ENCODE assay signal across 8 mouse cellular contexts in genomic region chr1:60860955-60861354, GRCm38 (mm10). TPM values are rescaled to one million over a fixed set of nuclear protein-coding genes. Genes with fewer than 3 reads are reported as not detected.
DNase-seq lines count a peak whose midpoint lies in the region; ATAC-seq and TF ChIP-seq lines count a peak whose summit lies in the region.

No protein-coding gene starts in this region.

- TF ChIP-seq EP300 in lung, postnatal 0 days (IDR thresholded peaks at IDR 0.05) = no peak; the same call in 1 of the 2 replicates

- H3K9ac ChIP-seq in lung, postnatal 0 days (replicated peaks; ENCODE audit: low read depth) = no peak overlapping the region
- peak overlapping the region; percentile 56 for H3K9ac ChIP-seq in hindbrain, embryonic 14.5 days

- 0 out of 2 replicates have a peak, but pooled peaks have one; percentile 16 for ATAC-seq in lung, postnatal 0 days
- ATAC-seq in hindbrain, embryonic 14.5 days (ENCODE audit: low FRiP score) = peak; percentile 75

- TF ChIP-seq CTCF in gastrocnemius, adult 2 months (IDR thresholded peaks at IDR 0.05) = no peak
- no peak for TF ChIP-seq CTCF in lung, postnatal 0 days (IDR thresholded peaks at IDR 0.05)
- no peak for TF ChIP-seq CTCF in thymus, adult 2 months (IDR thresholded peaks at IDR 0.05; ENCODE audit: borderline replicate concordance, control insufficient read depth, extremely low read depth, insufficient read depth, low read length, poor library complexity)

- WGBS in lung, postnatal 0 days = 35% methylated on average over 5 of the region's 5 CpGs
- 15% methylated on average over 5 of the region's 5 CpGs for WGBS in hindbrain, embryonic 14.5 days
- 46% methylated on average over 5 of the region's 5 CpGs for WGBS in thymus, adult 2 months

- no peaks in the 10 kb centered on the region for H3K9me3 ChIP-seq in lung, postnatal 0 days (ENCODE audit: low read length)
- no peaks in the 10 kb centered on the region for H3K9me3 ChIP-seq in hindbrain, embryonic 14.5 days (ENCODE audit: control insufficient read depth, low read length)

- H3K4me3 ChIP-seq in gastrocnemius, adult 2 months = peak overlapping the region; percentile 46
- H3K4me3 ChIP-seq in lung, postnatal 0 days (ENCODE audit: low read depth, low read length) = no peak overlapping the region
- peak overlapping the region; percentile 23 for H3K4me3 ChIP-seq in hindbrain, embryonic 14.5 days (replicated peaks; ENCODE audit: low read length)
- H3K4me3 ChIP-seq in thymus, adult 2 months (ENCODE audit: control insufficient read depth, insufficient read depth, low read length) = no peak overlapping the region

- no peak overlapping the region for H3K4me2 ChIP-seq in lung, postnatal 0 days (replicated peaks; ENCODE audit: low read depth, low read length)
- peak overlapping the region; percentile 53 for H3K4me2 ChIP-seq in hindbrain, embryonic 14.5 days (replicated peaks)

- H3K27me3 ChIP-seq in lung, postnatal 0 days (replicated peaks; ENCODE audit: insufficient read depth, low read length) = no peaks in the 10 kb centered on the region
- H3K27me3 ChIP-seq in hindbrain, embryonic 14.5 days (ENCODE audit: control insufficient read depth, insufficient read depth, low read length) = no peaks in the 10 kb centered on the region
- H3K27me3 ChIP-seq in thymus, adult 2 months (ENCODE audit: control insufficient read depth, insufficient read depth, low read length) = no peaks in the 10 kb centered on the region

- no peaks in the 10 kb centered on the region for H3K4me1 ChIP-seq in lung, postnatal 0 days (ENCODE audit: insufficient read depth, low read depth, low read length)
- peaks cover 13% of the 10 kb centered on the region for H3K4me1 ChIP-seq in hindbrain, embryonic 14.5 days (replicated peaks; ENCODE audit: control insufficient read depth, insufficient read depth, low read length)
- peaks cover 7% of the 10 kb centered on the region for H3K4me1 ChIP-seq in thymus, adult 2 months (replicated peaks; ENCODE audit: control insufficient read depth, insufficient read depth, low read length)

- H3K27ac ChIP-seq in gastrocnemius, adult 2 months = peak overlapping the region; percentile 86
- no peak overlapping the region for H3K27ac ChIP-seq in lung, postnatal 0 days (ENCODE audit: low read length)
- peak overlapping the region; percentile 82 for H3K27ac ChIP-seq in hindbrain, embryonic 14.5 days
- no peak overlapping the region for H3K27ac ChIP-seq in thymus, adult 2 months (ENCODE audit: control insufficient read depth, insufficient read depth, low read length)

- intact Hi-C loops in gastrocnemius, adult 2 months (cut with DNase I) = loop anchor here (2.0 to 10.0 kb wide), 4 partner anchors 146 to 454 kb away; partner anchors contain the start of genes Abi2, Cd28 and Raph1

- no peak for TF ChIP-seq POLR2A in thymus, adult 2 months (IDR thresholded peaks at IDR 0.05; ENCODE audit: control insufficient read depth, extremely low read depth, insufficient read depth, low read length, poor library complexity)

- H3K36me3 ChIP-seq in lung, postnatal 0 days (ENCODE audit: insufficient read depth, low read length) = no peaks in the 10 kb centered on the region
- H3K36me3 ChIP-seq in hindbrain, embryonic 14.5 days (replicated peaks; ENCODE audit: control insufficient read depth, insufficient read depth) = no peaks in the 10 kb centered on the region
- no peaks in the 10 kb centered on the region for H3K36me3 ChIP-seq in thymus, adult 2 months (ENCODE audit: control insufficient read depth, insufficient read depth, low read length)

- DNase-seq in gastrocnemius, adult 2 months = peak; percentile 36
- DNase-seq in gastrocnemius, adult 8-10 months (ENCODE audit: low spot score in 2 of 2) = no peak
- no peak for DNase-seq in lung, postnatal 0 days (ENCODE audit: low spot score)
- DNase-seq in lung, postnatal 14 days = no peak
- peak; percentile 62 for DNase-seq in hindbrain, embryonic 14.5 days (ENCODE audit: low spot score)
- DNase-seq in skeletal muscle tissue, adult 2 months (ENCODE audit: low read depth, low spot score) = peak; percentile 38
- no peak for DNase-seq in thymus, adult 2 months
- no peak for DNase-seq in yolk sac, embryonic 10.5 days (ENCODE audit: low spot score)

RNA-seq across cellular contexts. Expression of gene Ctla4, which starts 25.8 kb away (rescaled TPM):
- under 1 TPM in 1 of 2 experiments, not detected in 1; 0.45 TPM for total RNA-seq in gastrocnemius, adult 2 months (2021)
- total RNA-seq in gastrocnemius, adult 8-10 months (2022) = not detected
- not detected in 2 replicates for polyA plus RNA-seq in lung, postnatal 0 days (2015; fragmentation: Nextera tagmentation; extraction: Ambion mirVana)
- polyA plus RNA-seq in hindbrain, embryonic 14.5 days (2014; fragmentation: Nextera tagmentation; extraction: Ambion mirVana) = not detected in 2 replicates
- 3.8 and 7.4 TPM in 2 replicates for polyA plus RNA-seq in thymus, adult 2 months (2012; rRNA removed)

Comparison
In these comparisons a context has a peak if more than half of its experiments do, and no peak if none do; other contexts are left out.
1. DNase-seq: peak in gastrocnemius, adult 2 months (single experiment), hindbrain, embryonic 14.5 days (single experiment) and skeletal muscle tissue, adult 2 months (single experiment); none in gastrocnemius, adult 8-10 months (0 of 2), lung, postnatal 0 days (single experiment), lung, postnatal 14 days (single experiment), thymus, adult 2 months (single experiment) and yolk sac, embryonic 10.5 days (single experiment).
2. H3K27ac ChIP-seq: peak in gastrocnemius, adult 2 months (single experiment) and hindbrain, embryonic 14.5 days (single experiment); none in lung, postnatal 0 days (single experiment) and thymus, adult 2 months (single experiment).
3. H3K4me3 ChIP-seq: peak in gastrocnemius, adult 2 months (single experiment) and hindbrain, embryonic 14.5 days (single experiment); none in lung, postnatal 0 days (single experiment) and thymus, adult 2 months (single experiment).